Mouse (Mus musculus): ENCODE measurements around the gene Gm17324.
A peak's percentile ranks its signal among the peaks of the same experiment; 100 is the strongest.
"Not testable (repeated sequence)": the region's sequence is repeated elsewhere in the genome, so short reads cannot be mapped to it uniquely, and the experiment has no call there.

Gm17324 gene

DNA sequence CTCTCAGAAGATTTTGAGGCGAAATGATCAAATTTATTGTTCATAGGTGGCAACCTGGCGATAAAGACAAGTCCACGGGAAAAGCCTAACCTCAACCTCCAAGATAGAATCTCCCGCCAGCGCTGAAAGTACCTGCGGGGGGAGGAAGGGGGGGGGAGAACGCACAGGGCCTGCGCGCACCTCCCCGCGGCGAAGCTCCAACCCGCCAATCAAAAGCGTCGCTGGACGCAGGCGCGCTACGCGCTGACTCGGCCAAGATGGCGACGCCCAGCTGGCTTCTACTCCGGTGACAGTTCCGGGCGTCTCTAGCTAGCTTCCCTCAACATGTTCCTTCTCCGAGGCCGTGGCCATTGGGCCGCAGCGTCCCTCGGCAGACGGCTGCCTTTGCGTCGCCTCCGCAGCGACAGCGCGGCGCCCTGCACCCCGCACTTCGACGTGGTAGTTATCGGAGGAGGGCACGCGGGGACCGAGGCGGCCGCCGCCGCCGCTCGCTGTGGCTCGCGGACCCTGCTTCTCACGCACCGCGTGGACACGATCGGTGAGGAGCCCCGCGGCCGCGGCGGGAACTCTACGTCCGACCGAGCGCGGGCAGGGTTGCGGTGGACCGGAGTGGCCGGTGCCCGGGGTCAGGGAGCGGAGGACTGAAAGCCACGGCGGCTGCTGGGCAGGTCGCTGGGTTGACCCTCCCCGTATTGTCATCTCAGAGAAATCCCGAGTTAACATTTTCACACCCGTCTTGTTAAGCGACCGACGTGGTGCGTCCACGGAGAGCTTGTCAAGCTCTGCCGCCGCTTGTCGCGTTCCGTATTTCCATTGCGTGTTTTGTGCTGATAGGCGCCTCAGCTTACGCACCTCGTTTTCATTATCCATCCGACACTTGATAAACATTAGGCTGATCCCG lies at the start of gene Gm17324, which contains the start of gene Mto1:
Gene Gm17324 (minus strand): TSS at position 814 of the 901 bp plus-strand sequence.
Gene Mto1 (plus strand): TSS at position 236 of the 901 bp plus-strand sequence.
- peak; percentile 93 for ATAC-seq (ENCODE audit: insufficient number of reproducible peaks, low FRiP score, low TSS enrichment)

DNA sequence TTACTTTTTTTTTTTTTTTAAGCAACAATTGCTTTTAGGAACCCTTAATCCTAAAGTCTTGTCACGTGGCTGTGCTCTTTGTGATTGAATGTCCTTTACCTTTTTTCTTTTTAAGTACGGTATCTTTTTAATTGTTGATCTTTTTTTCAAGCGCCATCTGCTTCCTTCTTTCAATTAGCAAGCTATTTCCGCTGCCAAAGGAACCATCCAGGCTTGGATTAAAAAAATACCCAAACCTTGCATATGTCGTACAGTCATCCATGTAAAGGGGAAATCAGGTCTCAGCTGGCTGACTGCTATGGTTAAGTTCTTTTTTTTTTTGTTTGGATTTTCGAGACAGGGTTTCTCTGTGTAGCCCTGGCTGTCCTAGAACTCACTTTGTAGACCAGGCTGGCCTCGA lies 44.6 kb upstream of the Gm17324 start:
- ATAC-seq (ENCODE audit: insufficient number of reproducible peaks, low FRiP score, low TSS enrichment): no peak

GRCm38 (mm10) chr9:78492254-78492653 lies 43.7 kb upstream of the Gm17324 start:
- no peak for ATAC-seq (ENCODE audit: insufficient number of reproducible peaks, low FRiP score, low TSS enrichment)

GRCm38 (mm10) chr9:78491169-78491568 lies 42.6 kb upstream of the Gm17324 start:
- ATAC-seq (ENCODE audit: insufficient number of reproducible peaks, low FRiP score, low TSS enrichment): no peak

- peak; percentile 31; the same call in 1 of the 2 replicates for ATAC-seq (ENCODE audit: insufficient number of reproducible peaks, low FRiP score, low TSS enrichment)
These were observed 40.4 kb upstream of the Gm17324 start, which contains the start of gene Eef1a1 for GRCm38 (mm10) chr9:78488890-78489420. Gene Eef1a1 (minus strand): TSS chr9:78489151.

DNA sequence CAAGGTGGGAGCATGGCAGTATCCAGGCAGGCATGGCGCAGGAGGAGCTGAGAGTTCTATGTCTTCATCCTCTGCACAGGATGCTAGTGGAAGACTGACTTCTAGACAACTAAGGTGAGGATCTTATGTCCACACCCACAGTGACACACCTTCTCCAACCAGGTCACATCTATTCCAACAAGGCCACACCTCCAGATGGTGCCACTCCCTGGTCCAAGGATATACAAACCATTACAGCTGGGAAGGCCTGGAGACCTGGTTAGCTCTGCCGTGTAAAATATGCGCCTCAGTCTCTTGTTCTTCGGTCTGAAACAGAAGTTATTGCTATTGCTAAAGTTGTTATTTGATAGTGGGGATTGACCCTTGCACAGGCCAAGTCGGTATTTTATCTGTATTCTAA lies 39.4 kb upstream of the Gm17324 start:
- not testable (repeated sequence) for ATAC-seq (ENCODE audit: insufficient number of reproducible peaks, low FRiP score, low TSS enrichment)

DNA sequence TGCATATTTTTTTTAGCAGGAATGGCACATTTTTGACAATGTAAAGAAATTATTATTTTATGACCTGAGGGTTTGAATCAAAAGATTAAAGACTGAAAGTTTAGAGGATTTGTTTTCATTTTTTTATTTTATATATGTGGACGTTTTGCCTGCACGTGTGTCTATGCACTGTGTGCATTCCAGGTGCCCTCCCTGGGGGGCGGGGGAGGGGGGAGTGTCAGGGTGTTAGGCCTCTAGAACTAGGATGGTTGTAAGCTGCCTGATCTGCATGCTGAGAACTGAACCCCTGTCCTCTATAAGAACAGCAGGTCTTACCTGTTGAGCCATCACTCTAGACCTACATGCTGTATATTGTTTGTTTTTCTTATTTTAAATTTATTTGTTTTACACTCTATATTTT lies 36.1 kb upstream of the Gm17324 start:
- no peak for ATAC-seq (ENCODE audit: insufficient number of reproducible peaks, low FRiP score, low TSS enrichment)

GRCm38 (mm10) chr9:78482386-78482785 lies 33.8 kb upstream of the Gm17324 start:
- ATAC-seq (ENCODE audit: insufficient number of reproducible peaks, low FRiP score, low TSS enrichment): no peak

GRCm38 (mm10) chr9:78481423-78482331 lies 33.1 kb upstream of the Gm17324 start:
- peak; percentile 96 for ATAC-seq (ENCODE audit: insufficient number of reproducible peaks, low FRiP score, low TSS enrichment)

DNA sequence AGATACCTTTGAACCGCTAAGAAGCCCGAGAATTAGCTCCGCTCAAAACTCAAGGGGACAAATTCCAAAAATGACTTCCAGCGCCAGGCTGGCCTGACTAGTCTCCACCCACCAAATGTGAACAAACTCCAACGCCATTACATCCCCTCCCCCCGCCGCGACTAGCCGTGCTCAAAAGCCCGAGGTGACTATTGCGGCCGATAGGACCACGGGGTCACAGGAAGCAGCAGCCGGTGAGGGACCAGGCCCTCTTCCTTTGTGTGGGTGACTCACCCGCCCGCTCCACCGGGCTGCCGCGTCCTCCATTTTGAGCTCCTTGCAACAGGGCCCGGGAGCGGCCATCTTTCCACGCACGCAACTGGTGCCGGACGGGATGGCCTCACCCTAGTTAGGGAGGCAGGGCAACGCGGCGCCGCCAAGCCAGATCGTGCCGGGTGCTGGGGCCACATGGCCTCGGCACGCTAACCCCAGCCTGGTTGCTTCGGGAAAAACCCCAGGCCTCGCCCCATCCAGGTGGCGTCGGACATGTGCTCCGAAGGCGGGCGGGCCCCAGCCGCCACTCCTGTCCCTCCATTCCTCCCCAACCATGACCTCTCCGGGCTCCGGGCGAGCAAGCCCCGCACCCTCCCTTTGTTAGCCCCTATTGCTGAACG lies 32.2 kb upstream of the Gm17324 start:
- ATAC-seq (ENCODE audit: insufficient number of reproducible peaks, low FRiP score, low TSS enrichment): peak; percentile 54

GRCm38 (mm10) chr9:78480227-78480626 lies 31.6 kb upstream of the Gm17324 start:
- not testable (repeated sequence) for ATAC-seq (ENCODE audit: insufficient number of reproducible peaks, low FRiP score, low TSS enrichment)

GRCm38 (mm10) chr9:78479308-78479707 lies 30.7 kb upstream of the Gm17324 start:
- not testable (repeated sequence) for ATAC-seq (ENCODE audit: insufficient number of reproducible peaks, low FRiP score, low TSS enrichment)

GRCm38 (mm10) chr9:78478009-78478605 lies 29.5 kb upstream of the Gm17324 start:
- not testable (repeated sequence) for ATAC-seq (ENCODE audit: insufficient number of reproducible peaks, low FRiP score, low TSS enrichment)

DNA sequence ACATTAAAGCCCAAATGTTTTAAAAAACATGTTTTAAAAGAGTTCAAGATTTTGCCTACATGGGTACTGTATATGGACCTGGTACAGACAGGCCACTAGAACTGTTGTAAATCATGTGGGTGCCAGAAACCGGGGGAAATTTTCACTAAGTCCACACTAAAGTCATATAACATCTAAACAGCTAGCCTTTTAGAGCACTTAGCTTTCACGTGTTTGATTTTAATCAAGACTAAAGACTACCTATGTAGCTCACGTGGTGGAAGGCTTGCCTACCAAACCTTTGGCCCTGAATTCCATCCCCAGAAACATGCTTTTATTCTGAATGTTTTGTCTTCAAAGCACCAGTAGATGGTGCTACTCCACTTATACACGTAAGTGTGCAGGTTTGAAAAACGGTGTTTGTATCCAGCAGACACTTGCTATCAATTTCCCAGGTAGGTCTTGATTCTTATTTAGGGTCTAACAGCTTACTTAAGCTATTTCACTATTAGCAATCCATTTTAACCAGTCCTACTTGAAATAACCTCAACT lies 28.5 kb upstream of the Gm17324 start:
- ATAC-seq (ENCODE audit: insufficient number of reproducible peaks, low FRiP score, low TSS enrichment): no peak

GRCm38 (mm10) chr9:78476531-78477020 lies 28.0 kb upstream of the Gm17324 start:
- ATAC-seq (ENCODE audit: insufficient number of reproducible peaks, low FRiP score, low TSS enrichment): no peak

- ATAC-seq (ENCODE audit: insufficient number of reproducible peaks, low FRiP score, low TSS enrichment): no peak
These were observed 27.3 kb upstream of the Gm17324 start for GRCm38 (mm10) chr9:78475873-78476272.

DNA sequence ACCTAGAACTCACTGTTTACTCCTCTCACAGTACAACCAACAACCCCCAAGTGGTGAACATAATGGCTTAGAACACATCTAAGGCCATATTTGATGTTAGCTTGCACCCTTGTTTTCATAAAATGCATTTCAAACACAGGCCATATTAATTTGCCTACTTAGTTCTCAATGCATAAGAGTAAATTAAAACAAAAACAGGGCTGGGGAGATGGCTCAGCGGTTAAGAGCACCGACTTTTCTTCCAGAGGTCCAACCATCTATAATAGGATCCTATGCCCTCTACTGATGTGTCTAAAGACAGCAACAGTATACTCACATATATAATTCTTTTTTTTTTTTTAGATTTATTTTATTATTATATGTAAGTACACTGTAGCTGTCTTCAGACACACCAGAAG lies 26.8 kb upstream of the Gm17324 start:
- ATAC-seq (ENCODE audit: insufficient number of reproducible peaks, low FRiP score, low TSS enrichment): no peak

DNA sequence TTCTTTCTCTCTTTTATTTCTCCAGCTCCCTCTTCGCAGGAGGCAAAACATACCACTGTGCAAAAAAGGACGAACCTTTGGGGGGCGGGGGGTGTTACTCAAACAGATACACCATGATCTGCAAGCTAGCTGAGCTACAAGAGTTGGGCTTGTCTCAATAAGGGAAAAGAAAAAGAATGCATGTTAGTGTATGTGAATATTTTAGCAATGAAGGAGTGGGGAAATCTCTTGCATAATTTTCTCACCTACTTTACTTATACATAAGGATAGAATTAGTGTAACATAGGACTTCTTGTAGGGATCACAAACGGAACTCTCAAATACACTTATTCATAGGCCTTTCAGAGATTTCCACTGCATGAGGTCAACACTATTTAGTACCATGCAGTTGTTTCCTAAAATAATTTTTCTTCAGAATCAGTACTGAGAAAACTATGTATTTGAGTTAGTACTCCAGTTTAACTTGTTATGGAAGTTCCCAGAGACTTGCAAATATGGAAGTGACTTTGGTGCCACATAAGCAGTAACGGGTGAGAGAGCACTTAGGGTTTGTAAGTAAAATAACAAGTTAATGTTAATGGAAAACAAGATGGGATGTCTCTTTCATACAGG lies 26.3 kb upstream of the Gm17324 start:
- no peak for ATAC-seq (ENCODE audit: insufficient number of reproducible peaks, low FRiP score, low TSS enrichment)

GRCm38 (mm10) chr9:78474270-78474669 lies 25.7 kb upstream of the Gm17324 start:
- ATAC-seq (ENCODE audit: insufficient number of reproducible peaks, low FRiP score, low TSS enrichment): no peak

Data from cerebellum, adult (tissue).